Mouse (Mus musculus) T-helper 1 cell (primary cell): ENCODE results near the gene Kcnj9.

Experiments
- in situ Hi-C: fragments of 300-600 bp; cut with MboI, MseI; formaldehyde crosslinking; loops from one replicate; pipeline ENCODE4 v1.15.1; 2025; ENCODE audit warnings: high pct_unique_total_duplicates

Kcnj9 gene

GRCm38 (mm10) chr1:172312768-172313561, 16.2 kb downstream of the Kcnj9 start:
- in situ Hi-C loops, result loop anchor here (5.0 kb wide), 1 partner anchor 166 kb away; the partner anchor contains the start of gene Dcaf8

GRCm38 (mm10) chr1:172311921-172312767, 17.0 kb downstream of the Kcnj9 start:
- in situ Hi-C loops, result loop anchor here (5.0 kb wide), 1 partner anchor 165 kb away; the partner anchor contains the start of gene Dcaf8

GRCm38 (mm10) chr1:172311248-172311906, 17.7 kb downstream of the Kcnj9 start:
- in situ Hi-C loops, result loop anchor here (5.0 kb wide), 1 partner anchor 164 kb away; the partner anchor contains the start of gene Dcaf8

- in situ Hi-C loops, result loop anchor here (5.0 kb wide), 1 partner anchor 163 kb away; the partner anchor contains the start of gene Dcaf8
These were observed 19.3 kb downstream of the Kcnj9 start for GRCm38 (mm10) chr1:172309699-172310398.

- in situ Hi-C loops, result no loop called here
These were observed 20.7 kb downstream of the Kcnj9 start for GRCm38 (mm10) chr1:172308409-172308808.

- in situ Hi-C loops, result no loop called here
These were observed 21.2 kb downstream of the Kcnj9 start for GRCm38 (mm10) chr1:172307936-172308335.

- in situ Hi-C loops, result no loop called here
These were observed 22.2 kb downstream of the Kcnj9 start for GRCm38 (mm10) chr1:172306885-172307284.

GRCm38 (mm10) chr1:172306196-172306595, 22.9 kb downstream of the Kcnj9 start:
- in situ Hi-C loops, result no loop called here

GRCm38 (mm10) chr1:172305635-172306034, 23.5 kb downstream of the Kcnj9 start:
- in situ Hi-C loops, result no loop called here

GRCm38 (mm10) chr1:172305153-172305552, 24.0 kb downstream of the Kcnj9 start:
- in situ Hi-C loops, result no loop called here

GRCm38 (mm10) chr1:172304443-172304842, 24.7 kb downstream of the Kcnj9 start:
- in situ Hi-C loops, result no loop called here

- in situ Hi-C loops, result no loop called here
These were observed 26.3 kb downstream of the Kcnj9 start for GRCm38 (mm10) chr1:172302851-172303250.

- in situ Hi-C loops, result no loop called here
These were observed 26.8 kb downstream of the Kcnj9 start for GRCm38 (mm10) chr1:172302311-172302710.

- in situ Hi-C loops, result no loop called here
These were observed 27.9 kb downstream of the Kcnj9 start for GRCm38 (mm10) chr1:172301180-172301579.

GRCm38 (mm10) chr1:172300247-172300646, 28.9 kb downstream of the Kcnj9 start:
- in situ Hi-C loops, result no loop called here

GRCm38 (mm10) chr1:172299528-172299927, 29.6 kb downstream of the Kcnj9 start:
- in situ Hi-C loops, result no loop called here

- in situ Hi-C loops, result no loop called here
These were observed 31.2 kb downstream of the Kcnj9 start, which contains the start of gene Atp1a2 for GRCm38 (mm10) chr1:172297611-172298537. TSS of gene Atp1a2 (minus strand) at chr1:172298064.

- in situ Hi-C loops, result no loop called here
These were observed 32.2 kb downstream of the Kcnj9 start for GRCm38 (mm10) chr1:172296816-172297510.

- in situ Hi-C loops, result no loop called here
These were observed 33.3 kb downstream of the Kcnj9 start for GRCm38 (mm10) chr1:172295751-172296197.
